Mouse (Mus musculus) adrenal gland, adult 8-10 months (tissue): ENCODE measurements around the gene Endov. TPM values are rescaled to one million over a fixed set of nuclear protein-coding genes. Genes with fewer than 3 reads are reported as not detected.

ENCODE experiments used
- DNase-seq: peaks from one replicate; pipeline ENCODE4 v3.0.0; 2022
- total RNA-seq, 4 experiments: library from RNA; stranded (reverse); gene quantifications; 2 replicates each; pipeline ENCODE4 v1.2.4; 2022

Gene Endov
- total RNA-seq, 4 experiments from 2014 or later: 23.8 to 31.3 (median 29.2) TPM

DNA sequence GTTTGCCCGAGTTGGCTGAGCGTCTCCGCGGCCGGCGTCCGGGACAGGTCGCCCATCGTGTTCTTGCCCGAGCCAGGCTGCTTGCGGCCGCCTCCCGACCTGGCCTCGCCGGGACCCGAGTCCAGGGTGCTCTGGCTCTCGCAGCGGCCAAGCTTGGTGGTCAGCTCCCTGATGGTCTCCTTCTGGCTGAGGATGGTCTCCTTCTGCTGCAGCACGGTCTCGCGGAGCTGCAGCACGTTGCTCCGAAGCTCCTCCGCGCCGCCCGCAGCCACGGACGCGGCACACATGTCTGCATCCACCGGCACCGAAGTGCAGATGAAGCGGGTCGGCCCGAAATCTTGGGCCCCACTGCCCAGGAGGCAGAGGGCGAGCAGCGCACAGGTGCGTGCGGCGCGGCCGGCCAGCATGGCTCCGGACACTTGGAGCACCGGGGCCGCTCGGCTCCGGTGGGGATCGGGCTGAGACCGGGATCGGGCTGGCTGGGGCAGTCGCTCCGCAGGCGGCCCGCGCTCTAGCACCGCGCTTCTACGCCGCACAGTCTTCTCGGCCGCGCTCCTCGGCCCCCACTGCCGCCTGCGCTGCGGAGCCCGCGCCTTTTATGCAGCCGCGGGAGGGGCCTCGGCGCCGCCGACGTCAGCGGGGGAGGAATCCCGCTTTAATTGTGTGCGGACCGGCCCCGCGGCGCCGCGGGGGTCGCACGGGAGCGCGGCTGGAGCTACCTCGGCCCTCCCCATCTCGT is 56.2 kb downstream of the Endov start, which contains the start of gene Nptx1:
Gene Nptx1 (minus strand): TSS at position 571 of the 739 bp plus-strand sequence.
- no peak for DNase-seq

DNA sequence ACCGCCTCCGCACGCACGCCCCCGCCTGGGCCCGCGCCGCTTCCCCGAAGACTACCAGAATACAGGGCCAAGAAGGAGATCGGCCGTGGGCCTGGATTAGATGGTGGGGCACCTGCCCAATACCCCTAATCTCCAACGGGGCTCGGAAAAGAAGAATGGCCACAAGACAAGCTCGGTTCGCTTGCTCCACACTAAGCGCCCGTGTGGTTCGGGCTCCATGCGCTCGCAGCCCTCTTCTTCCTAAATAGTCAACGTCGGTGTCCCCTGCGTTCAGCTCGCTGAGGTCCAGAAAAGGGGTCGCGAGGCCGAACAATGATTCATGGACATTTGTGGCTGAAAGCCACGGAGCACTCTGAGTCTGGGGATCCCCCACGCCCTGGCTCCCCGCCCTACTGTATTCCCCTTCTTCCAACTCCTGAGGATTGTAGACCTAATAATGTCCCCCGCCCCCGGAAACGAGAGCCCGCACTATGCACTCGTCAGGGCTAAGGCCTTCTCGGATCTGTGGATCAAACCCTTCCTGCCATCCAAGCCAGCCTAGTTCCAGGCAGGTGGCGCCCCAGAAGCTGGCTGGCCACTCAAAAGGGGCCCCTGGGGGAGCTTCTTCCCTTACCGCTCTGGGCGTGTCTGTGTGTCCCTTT is 56.9 kb downstream of the Endov start:
- no peak for DNase-seq

DNA sequence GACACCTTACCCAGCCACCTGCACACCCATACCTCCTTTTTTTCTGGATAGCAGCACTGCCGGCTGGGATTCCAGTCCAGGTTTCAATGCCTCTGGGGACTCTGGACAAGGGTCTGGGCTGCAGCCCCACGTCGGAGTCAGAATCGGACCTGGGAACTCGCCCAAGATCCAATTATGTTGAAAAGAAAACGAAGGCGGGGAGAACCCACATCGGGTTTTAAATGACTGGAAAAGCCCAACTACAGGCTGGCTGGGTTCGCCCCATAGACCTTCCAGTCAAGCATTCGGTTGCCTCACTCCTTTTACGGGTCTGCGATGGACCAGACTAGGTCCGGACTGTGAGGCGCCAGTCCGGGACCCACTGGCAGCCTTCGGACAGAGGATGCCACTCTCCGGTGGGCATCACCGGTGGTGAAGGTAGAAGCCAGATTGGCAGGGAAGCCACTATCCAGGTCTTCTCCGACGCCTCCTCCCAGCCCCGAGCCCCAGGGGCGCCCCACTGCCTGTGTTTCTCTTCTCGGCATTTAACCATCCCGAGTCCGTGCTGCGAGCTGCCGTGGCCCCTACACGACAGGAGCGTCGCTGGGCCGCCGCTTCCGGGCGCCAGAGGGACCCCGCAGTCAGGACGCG is 57.7 kb downstream of the Endov start:
- no peak for DNase-seq

DNA sequence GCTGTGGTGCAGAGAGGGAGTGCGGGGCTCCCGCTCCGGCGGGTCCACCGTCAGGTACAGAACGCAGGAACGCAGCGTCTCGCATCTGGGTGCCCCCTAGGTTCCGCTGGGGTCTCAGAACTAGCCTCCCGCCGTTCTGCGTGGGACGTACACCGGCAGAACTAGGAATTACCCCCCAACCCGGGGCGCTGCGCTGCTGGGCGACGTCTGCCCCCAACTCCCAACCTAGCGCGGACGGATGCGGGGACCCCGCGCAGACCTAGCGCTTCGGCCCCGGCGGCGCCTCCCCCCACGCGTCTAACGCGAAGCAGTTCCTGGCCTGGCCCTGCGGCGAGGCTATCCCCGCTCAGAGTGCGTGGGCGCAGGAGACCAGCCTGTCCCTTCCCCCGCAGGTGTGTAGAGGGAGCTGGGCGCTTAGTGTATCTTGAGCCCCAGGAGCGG is 58.2 kb downstream of the Endov start:
- no peak for DNase-seq

DNA sequence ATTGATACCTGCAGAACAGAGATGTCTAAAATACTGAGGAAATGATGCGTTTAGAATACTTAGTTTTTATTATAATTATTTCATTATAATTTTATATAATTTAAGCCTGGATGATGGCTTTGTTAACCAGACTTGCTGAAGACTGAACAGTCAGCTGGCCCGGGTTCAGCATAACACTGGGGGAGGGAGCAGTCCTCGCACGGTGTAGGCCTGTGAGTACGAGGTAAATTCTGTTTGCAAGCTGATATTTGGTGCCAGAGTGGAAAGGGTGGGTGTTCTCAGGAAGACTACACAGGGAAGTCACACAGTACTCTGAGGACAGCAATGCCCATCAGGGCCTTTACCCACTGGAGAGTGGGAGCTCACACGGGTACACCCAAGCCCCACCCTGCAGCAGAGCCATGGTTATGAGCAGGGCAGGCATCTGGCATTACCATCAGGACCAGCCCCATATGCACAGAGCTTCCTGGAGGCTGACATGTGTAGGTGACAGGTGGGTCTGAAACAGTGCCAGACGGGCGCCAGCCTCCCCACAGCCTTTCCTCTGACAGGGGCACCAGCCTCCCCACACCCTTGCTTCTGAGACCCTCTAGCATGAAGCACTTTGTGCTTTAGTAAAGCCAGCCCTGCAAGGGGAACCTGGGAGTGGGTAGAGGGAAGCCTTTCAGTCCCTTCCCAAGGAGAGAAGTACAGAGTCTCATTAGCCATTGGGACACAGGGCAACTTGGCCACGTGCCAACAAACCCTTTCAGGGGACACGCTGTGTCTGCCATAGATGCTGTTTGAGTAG is 59.6 kb downstream of the Endov start:
- DNase-seq: no peak

DNA sequence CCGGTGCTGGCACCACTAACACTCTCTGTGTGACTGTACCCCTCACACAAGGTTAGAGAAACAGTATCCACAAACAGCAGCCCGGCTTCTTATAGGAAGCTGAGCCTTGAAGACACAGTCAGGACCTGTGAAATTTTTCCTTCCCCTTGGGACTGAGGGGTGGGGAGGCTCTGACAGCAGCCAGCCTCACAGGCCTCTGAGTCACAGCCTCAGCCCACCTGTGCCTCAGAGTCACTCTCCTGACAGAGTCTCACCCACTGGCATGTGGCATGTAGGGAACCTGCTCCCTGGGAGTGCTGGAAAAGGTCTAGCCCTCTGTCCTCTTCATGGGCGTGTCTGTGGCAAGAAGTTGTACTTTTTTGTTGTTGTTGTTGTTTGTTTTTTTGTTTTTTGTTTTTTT is 60.3 kb downstream of the Endov start:
- no peak for DNase-seq

DNA sequence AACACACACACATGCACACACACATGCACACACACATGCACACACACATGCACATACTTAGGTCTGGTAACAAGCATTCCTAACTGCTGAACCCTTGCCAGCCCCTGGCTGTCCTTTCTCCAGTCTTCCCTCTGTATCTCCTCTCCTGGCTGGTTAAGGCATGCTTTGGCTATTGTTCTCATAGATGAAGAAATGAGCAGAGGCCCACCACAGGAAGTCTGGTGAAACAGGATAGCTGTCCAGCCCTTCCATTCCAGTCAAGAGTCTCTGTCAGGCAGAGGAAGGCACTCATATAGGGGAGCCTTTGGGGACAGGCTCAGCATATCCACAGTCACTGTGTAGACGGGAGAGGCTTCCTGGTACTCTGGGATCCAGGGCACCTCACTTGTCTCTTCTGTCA is 61.2 kb downstream of the Endov start:
- DNase-seq: no peak

DNA sequence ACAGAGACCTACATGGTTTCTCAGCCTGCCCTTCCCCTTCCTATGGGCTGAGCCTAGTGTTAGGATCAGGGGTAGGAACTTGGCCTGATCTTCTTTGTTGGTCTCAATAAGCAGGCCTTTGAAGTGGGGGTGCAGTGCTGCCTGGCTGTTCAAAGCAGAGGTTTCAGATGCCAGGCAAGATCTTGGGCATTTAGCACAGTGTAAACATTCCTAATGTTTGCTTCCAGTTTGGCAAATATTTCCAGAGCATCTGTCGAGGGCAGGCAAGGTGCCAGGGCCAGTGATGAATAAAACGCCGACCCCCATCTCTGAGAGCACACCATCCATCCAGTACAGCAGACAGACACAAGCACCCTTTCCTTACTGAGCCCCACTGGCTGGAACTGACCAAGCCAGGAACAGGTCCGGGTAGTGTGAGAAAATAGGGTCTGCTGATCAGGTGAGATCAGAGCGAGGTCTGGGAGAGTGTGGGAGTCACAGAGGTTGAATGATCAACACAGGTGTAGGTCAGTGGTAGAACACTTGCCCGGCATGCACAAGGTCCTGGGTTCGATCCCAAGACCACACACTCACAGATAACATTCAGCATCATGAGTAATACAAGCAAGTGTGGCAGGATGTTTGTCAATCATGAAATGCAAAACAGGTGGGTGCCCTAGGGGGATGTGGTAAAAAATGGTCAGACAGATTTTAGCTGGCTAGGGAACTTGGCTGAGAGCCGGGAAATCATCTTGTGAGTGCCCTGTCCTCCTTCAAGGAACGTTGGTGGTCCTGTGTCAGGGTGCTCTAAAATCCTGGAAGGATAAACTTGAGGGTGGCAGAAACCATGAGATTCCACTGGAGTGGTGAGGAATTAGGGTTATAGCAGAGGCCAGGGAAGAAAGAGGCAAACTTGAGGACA is 62.0 kb downstream of the Endov start:
- DNase-seq: no peak

DNA sequence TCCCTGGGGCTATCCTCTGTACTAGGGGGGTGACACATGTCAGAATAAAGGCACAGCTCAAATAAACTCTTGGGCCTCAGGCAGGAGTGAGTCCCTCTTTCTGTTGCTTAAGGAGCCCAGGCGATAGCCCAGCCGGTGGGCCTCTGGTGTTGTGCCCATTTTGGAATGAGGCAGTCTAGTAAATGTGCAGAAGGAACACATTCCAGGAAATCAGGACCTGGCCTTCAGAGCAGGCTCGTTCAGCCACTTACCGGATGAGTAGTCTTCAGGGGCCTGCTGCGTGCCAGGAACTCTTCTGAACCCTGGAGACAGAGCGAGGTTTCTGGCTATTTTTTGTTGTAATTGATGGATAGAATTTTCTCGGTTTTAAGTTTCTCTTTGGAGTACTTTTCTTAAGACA is 63.6 kb downstream of the Endov start:
- DNase-seq: no peak

DNA sequence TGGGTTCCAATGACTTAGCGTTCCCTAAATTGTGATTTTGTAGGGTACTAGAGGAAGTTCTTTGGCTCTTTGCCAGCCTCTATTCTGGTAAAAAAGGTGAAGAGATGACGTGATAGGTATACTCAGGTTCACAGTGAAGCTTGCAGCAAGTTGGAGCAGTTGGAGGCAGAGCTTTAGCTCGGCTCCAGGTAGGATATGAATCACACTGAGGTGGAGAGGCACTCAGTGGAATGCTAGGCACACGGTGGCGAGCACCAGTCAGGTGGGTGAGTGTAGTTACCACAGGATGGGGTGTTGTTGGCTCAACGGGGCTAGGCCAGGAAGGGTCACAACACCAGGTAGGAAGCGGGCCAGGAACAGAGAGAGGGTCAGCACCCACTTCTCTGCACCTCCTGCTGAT is 64.0 kb downstream of the Endov start:
- no peak for DNase-seq

DNA sequence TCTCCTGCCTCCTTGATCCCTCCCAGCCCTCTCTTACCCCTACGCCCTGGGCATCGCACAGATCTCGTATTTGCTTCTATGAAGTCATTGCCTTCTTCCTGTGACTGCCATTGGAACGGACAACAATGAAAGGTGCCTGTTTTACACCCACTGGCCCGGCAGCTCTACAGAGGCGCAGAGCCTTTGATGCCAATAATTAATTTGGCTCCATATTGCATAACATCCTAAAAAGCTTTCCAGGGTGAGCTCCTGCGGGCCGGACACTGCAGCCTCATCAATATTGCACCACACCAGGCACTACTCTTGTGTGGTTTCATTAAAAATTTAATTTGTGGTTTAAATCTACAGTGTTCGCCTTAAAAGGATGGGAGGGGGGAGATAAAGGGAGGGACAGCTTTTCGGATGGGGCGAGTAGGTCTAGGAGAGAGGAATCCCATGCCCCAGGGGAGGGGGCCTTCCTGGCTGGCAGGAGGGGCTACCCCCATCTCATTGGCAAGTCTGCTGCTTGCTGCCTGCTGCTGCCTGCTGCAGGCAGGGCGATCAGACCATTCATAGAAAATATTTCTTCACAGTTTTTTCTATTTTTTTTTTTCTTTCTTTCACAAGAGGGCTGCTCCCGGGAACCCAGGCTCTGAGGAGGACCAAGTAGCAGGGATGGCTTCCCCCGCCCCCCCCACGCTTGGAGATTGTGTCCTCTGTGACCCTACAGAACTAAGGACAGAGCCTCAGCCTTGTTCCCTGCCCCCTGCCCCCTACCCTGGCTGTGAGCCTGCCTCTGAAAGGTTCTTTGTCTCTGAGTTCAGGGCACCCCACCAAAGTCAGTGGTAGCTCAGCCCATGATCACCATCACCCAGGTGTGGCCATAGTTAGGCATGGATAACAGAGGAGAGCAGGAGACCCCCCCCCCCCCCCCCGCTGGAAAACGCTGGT is 67.1 kb downstream of the Endov start:
- DNase-seq: no peak

DNA sequence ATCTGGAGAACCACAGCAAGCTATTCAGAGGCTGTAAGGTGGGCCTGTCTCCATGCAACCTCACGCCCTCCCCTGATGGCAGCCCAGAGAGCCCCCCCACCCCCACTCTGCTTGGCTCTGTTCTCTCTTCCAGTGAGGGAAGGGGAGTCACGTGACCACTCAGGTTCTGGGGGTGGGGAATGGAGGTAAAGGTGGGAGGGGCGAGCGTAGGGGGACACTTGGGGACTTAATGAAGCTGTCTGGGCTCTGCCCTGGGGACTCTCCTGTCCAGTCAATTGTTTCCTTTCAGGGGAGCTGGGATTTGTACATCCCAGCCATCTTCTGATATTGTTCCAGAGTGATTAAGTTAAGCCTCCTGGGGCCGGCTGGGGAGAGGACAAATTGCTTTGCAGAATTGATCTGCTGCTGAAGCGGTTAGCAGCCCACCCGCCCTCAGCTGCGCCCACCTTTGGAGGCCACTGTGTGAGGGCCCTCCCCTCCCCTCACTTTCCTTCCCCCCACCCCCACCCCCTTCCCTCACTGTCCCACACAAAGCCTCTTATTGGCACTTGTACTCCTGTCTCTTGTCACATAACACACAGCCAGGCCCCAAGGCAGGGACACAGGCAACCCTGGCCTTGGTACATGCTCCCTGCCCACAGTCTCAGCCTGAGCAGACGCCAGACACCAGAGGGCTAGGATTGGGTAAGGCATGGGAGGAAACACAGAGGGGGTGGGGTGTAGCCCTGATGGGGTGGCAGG is 67.9 kb downstream of the Endov start:
- DNase-seq: no peak

Other genes with a start within 250 kb of the Endov start
- 100 to 1,000 TPM; 128 to 162 (median 139) TPM for gene Gaa, start 223.5 kb upstream of the Endov start, total RNA-seq
- gene Eif4a3, start 191.3 kb upstream of the Endov start, total RNA-seq: 100 to 1,000 TPM; 130 to 147 (median 132) TPM
- gene Card14, start 183.6 kb upstream of the Endov start, total RNA-seq: 1 to 10 TPM in 1 of 4 experiments, under 1 TPM in 3; 0.12 to 1.1 (median 0.75) TPM
- gene Sgsh, start 135.8 kb upstream of the Endov start, total RNA-seq: 10 to 100 TPM; 21.9 to 28.3 (median 24.9) TPM
- 10 to 100 TPM in 2 of 4 experiments, 1 to 10 TPM in 2; 9.0 to 10.2 (median 9.9) TPM for gene Slc26a11, start 135.8 kb upstream of the Endov start, total RNA-seq
- 10 to 100 TPM; 28.2 to 41.6 (median 36.2) TPM for gene Rnf213, start 98.2 kb upstream of the Endov start, total RNA-seq
- gene Nptx1, start 56.4 kb downstream of the Endov start, total RNA-seq: 1 to 10 TPM; 2.4 to 8.5 (median 5.4) TPM
- 10 to 100 TPM; 57.6 to 74.5 (median 59.9) TPM for gene Rptor, start 111.6 kb downstream of the Endov start, total RNA-seq